Mouse (Mus musculus) megakaryocyte, embryonic 14.5 days (primary cell): ENCODE measurements around the gene E2f2. TPM values are rescaled to one million over a fixed set of nuclear protein-coding genes. Genes with fewer than 3 reads are reported as not detected.

ENCODE experiments used
- H3K27me3 ChIP-seq: replicated peaks from 2 replicates; pipeline ENCODE3; 2012; ENCODE audit warnings: inconsistent platforms
- H3K36me3 ChIP-seq: replicated peaks from 2 replicates; pipeline ENCODE3; 2012; ENCODE audit warnings: low read length, inconsistent platforms, mixed read lengths
- H3K4me1 ChIP-seq: 2 replicates; pipeline ENCODE4 v1.6.1; 2012; ENCODE audit warnings: inconsistent platforms
- H3K4me3 ChIP-seq: replicated peaks from 2 replicates; pipeline ENCODE3; 2012; ENCODE audit warnings: moderate library complexity, mild to moderate bottlenecking, inconsistent platforms
- H3K9me3 ChIP-seq: 2 replicates; pipeline ENCODE4 v1.6.1; 2012; ENCODE audit warnings: inconsistent platforms
- FLI1 ChIP-seq: IDR thresholded peaks from 2 replicates; pipeline ENCODE4 v1.6.1; 2012; ENCODE audit warnings: low read length, inconsistent platforms, mixed read lengths
- GATA1 ChIP-seq: IDR thresholded peaks from 3 replicates; pipeline ENCODE4 v1.6.1; 2012; ENCODE audit warnings: mixed read lengths, low read length, inconsistent platforms, borderline replicate concordance
- polyA plus RNA-seq: library from polyadenylated mRNA; stranded (reverse); fragments of >175 nt; gene quantifications from 2 replicates; pipeline ENCODE4 v1.2.3, GENCODE M21; 2012; ENCODE audit warnings: low replicate concordance; ENCODE audit not compliant: insufficient read depth

The E2f2 gene
- polyA plus RNA-seq, 1 experiment, result 10.5 TPM

DNA sequence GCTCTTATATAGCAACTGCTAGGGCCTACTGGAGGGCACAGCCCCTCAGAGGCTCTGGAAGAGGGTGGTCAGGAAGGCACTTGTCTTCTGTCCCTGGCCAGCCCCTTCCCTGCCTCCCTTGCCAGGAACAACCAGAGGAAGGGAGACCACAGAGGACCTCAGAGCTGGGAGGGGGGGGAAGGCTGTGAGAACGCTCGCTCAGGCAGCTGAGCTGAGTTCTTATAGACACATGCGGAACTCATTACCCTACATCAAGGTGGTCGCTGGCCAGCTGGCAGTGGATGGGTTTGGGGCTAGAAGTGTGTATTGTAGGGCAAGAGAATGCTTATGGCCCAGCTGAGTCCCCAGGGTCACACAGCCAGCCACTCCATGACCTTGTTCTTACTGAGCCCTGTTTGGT lies 21.6 kb upstream of the E2f2 start:
- peaks cover 79% of the 10 kb centered on the region for H3K27me3 ChIP-seq

DNA sequence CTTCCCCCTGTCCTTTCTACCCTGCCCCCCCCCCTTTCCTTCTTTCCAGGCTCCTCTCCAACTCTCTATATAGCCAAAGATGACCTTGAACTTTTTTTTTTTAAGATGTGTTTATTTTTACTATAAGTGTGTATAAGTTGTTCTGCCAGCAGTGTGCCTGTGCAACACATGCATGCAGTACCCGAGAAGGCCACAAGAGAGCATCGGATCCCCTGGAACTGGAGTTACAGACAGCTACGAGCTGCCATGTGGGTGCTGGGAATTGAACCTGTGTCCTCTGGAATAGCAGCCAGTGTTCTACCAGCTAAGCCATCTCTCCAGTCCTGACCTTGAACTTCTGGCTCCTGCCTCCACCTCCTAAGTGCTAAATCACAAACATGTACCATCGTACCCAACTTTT lies 19.4 kb upstream of the E2f2 start:
- H3K27me3 ChIP-seq, result peaks cover 75% of the 10 kb centered on the region
- H3K4me3 ChIP-seq, result no peak overlapping the region
- TF ChIP-seq FLI1, result no peak
- TF ChIP-seq GATA1, result no peak
- peaks cover 8% of the 10 kb centered on the region for H3K9me3 ChIP-seq
- H3K4me1 ChIP-seq, result peaks cover 7% of the 10 kb centered on the region
- H3K36me3 ChIP-seq, result no peaks in the 10 kb centered on the region

More for the DNA sequence above, 21.6 kb upstream of the E2f2 start:
- Histone ChIP-seq H3K9me3 (peaks cover 8% of the 10 kb centered on the region), H3K4me3 (no peak overlapping the region), H3K4me1 (peaks cover 20% of the 10 kb centered on the region), H3K36me3 (no peaks in the 10 kb centered on the region)
- TF ChIP-seq GATA1, result no peak
- TF ChIP-seq FLI1, result no peak

DNA sequence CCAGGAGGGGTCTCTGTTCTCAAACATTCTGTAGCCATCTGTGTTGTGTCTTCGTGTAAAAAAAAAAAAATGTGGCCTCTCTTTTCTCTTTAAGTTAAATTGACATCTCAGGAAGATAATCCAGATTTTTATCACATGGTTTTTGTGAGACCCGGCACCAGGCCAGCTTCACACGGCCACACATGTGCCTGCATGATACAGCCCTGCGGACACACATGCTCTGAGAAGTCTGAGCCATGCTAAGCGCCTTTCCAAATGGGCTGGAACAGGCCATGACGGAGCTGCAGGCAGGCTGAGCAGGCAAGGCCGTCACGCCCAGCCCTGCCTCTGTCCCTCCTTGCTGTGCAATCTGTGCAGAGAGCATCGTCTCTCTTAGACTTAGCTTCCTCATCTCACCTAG lies 17.7 kb upstream of the E2f2 start:
- Histone ChIP-seq H3K27me3 (peaks cover 68% of the 10 kb centered on the region), H3K9me3 (peaks cover 8% of the 10 kb centered on the region), H3K4me3 (no peak overlapping the region), H3K4me1 (no peaks in the 10 kb centered on the region), H3K36me3 (no peaks in the 10 kb centered on the region)
- TF ChIP-seq GATA1 (no peak), FLI1 (no peak)

DNA sequence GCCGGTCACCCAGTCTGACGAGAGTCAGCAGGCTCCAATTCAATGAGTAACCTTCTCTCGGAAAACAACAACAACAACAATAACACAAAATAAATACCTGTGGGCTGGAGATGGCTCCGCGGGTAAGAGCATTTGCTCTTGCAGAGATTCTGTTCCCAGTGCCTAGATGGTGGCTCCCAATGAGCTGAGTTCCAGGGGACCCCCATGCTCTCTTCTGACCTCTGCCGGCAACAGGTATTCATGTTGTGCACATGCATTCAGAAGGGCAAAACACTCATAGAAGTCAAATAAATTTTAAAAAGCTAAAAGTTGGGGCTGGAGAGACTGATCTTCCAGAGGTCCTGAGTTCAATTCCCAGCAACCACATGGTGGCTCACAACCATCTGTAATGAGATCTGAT lies 13.7 kb upstream of the E2f2 start:
- no peak for TF ChIP-seq FLI1
- no peak for TF ChIP-seq GATA1
- no peaks in the 10 kb centered on the region for H3K36me3 ChIP-seq
- H3K4me3 ChIP-seq, result no peak overlapping the region
- H3K4me1 ChIP-seq, result peaks cover 13% of the 10 kb centered on the region
- H3K27me3 ChIP-seq, result peaks cover 48% of the 10 kb centered on the region
- no peaks in the 10 kb centered on the region for H3K9me3 ChIP-seq

DNA sequence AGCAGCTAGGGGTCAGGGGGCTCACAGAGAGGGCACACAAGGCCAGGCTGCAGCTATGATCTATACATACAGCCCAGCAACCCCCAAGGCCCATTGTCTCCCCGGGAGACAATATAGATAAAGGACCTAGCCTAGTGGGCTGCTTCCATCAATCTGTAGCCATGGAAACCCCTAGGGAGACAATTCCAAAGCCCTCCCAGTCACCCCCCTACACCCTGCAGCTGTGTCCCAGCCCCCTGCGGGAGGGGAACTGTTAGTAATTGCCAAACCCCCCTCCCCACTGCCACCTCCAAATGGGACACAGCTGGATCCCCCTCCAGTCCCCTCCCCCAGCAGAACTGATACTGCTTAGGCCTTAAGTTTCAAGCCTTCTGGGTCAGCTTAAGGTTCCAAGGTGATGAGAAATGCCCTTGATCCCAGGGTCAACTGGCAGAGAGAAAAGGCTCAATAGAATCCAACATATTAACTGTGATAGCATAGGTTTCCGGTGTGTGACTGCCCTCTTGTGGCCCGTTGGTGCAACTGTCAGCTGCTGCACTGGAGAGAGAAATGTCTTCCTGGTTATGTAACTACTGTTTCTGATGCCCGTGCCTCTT lies 12.3 kb upstream of the E2f2 start:
- Histone ChIP-seq H3K36me3 (no peaks in the 10 kb centered on the region), H3K9me3 (no peaks in the 10 kb centered on the region), H3K27me3 (peaks cover 36% of the 10 kb centered on the region), H3K4me1 (peaks cover 17% of the 10 kb centered on the region), H3K4me3 (peak overlapping the region; percentile 38)
- no peak for TF ChIP-seq GATA1
- no peak for TF ChIP-seq FLI1

DNA sequence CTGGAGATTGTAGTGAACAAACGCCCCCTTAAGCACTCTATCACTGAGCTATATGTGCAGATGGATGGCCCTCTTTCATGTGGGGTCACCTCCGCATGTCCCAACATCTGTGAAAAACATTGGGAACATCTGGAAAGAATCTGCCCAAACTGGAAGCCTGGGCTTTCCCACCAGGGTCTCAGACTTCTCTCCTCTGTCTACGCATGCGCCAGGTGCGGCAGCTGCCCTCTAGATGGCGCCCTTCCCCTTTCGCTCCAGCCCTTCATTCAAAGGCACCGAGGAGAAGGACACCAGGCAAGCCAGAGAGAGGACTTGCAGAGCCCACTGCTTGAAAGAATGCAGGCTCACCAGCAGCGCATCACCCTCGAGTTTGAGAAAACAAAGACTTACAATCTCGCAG lies 8.7 kb upstream of the E2f2 start:
- peaks cover 26% of the 10 kb centered on the region for H3K4me1 ChIP-seq
- H3K9me3 ChIP-seq, result no peaks in the 10 kb centered on the region
- peak overlapping the region; percentile 66 for H3K4me3 ChIP-seq
- no peak for TF ChIP-seq GATA1
- H3K36me3 ChIP-seq, result no peaks in the 10 kb centered on the region
- peaks cover 21% of the 10 kb centered on the region for H3K27me3 ChIP-seq

DNA sequence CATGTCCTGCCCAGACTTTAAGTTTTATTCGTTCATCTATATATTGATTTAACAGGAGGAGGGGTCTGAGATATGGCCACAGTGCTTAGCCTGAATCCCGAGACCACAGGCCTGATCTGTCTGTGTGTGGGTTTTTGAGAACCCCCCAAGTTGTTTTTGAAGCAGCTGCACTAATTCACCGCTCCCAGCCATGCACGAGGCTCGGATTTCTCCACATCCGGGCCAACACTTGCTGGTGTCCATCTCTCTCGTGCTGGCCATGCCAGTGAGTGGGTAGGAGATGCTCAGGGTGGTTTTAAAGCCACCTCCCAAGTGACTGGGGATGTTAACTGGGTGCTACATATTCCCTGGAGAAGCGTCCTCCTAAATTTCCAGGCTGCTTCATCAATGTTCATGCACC lies 7.2 kb upstream of the E2f2 start:
- Histone ChIP-seq H3K4me1 (peaks cover 24% of the 10 kb centered on the region), H3K9me3 (no peaks in the 10 kb centered on the region), H3K36me3 (no peaks in the 10 kb centered on the region), H3K27me3 (peaks cover 18% of the 10 kb centered on the region), H3K4me3 (no peak overlapping the region)
- no peak for TF ChIP-seq GATA1
- no peak for TF ChIP-seq FLI1

DNA sequence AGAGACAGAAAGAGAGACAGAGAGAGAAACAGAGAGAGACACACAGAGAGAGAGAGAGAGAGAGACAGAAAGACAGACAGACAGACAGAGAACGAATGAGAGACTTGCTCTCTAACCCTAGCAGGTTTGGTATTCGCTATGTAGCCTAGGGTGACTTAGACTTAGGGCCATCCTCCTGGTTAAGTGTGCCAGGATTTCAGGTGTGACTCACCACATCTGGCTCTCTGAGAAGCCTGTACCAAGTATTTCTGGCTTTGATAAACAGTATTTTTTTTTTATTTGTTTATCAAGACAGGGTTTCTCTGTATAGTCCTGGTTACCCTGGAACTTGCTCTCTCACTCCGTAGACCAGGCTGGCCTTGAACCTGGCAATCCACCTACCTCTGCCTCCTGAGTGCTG lies 4.5 kb upstream of the E2f2 start:
- no peak overlapping the region for H3K4me3 ChIP-seq
- H3K27me3 ChIP-seq, result peaks cover 15% of the 10 kb centered on the region
- no peaks in the 10 kb centered on the region for H3K36me3 ChIP-seq
- TF ChIP-seq FLI1 (no peak), GATA1 (no peak)
- H3K4me1 ChIP-seq, result peaks cover 27% of the 10 kb centered on the region
- H3K9me3 ChIP-seq, result no peaks in the 10 kb centered on the region

DNA sequence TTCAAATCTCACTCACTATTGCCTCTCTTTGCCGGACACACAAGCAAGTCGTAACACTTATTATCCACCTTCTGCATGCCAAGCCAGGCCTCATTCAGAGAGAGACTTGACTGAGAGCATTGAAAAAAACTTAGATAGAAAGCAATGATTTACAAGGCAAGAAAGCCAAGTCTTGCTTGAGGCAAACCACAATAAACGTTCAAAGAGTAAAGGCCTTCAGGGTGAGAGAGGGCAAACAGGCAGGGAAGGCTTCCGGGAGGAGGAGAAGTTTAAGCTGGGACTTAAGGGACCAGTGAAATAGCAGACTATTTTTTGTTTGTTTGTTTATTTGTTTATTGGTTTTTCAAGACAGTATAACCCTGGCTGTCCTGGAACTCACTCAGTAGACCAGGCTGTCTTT lies 1.8 kb upstream of the E2f2 start:
- H3K36me3 ChIP-seq, result no peaks in the 10 kb centered on the region
- H3K9me3 ChIP-seq, result no peaks in the 10 kb centered on the region
- H3K4me3 ChIP-seq, result no peak overlapping the region
- H3K4me1 ChIP-seq, result peaks cover 45% of the 10 kb centered on the region
- no peak for TF ChIP-seq FLI1
- TF ChIP-seq GATA1, result no peak
- peaks cover 12% of the 10 kb centered on the region for H3K27me3 ChIP-seq

DNA sequence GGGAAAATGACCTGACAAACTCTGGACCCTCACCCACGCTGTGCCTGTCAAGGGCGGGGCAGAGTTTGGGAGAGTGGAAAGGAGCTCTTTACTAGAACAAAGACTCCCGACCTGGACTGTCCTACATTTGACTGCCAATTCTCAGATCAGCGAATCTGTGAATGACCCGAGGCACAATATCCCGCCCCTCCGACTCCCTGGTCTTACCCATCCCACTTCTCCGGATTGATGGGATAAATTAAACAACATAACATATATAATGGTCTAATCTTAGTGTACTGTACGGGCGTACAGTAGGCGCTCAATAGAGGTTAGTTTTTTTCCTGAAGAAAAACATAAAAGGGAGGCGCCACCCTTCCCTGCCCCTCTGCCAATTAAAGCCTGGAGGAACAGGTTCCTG lies 739 bp upstream of the E2f2 start:
- TF ChIP-seq FLI1, result no peak
- no peak for TF ChIP-seq GATA1
- peak overlapping the region; percentile 97 for H3K4me3 ChIP-seq
- peaks cover 49% of the 10 kb centered on the region for H3K4me1 ChIP-seq
- H3K27me3 ChIP-seq, result peaks cover 12% of the 10 kb centered on the region
- peaks cover 6% of the 10 kb centered on the region for H3K36me3 ChIP-seq
- H3K9me3 ChIP-seq, result no peaks in the 10 kb centered on the region
